Mouse (Mus musculus) embryo, embryonic 10.5 days (tissue): ENCODE data around the gene A530016L24Rik.

Experiments
- DNase-seq: peaks from one replicate; pipeline ENCODE4 v3.0.0-alpha.2; 2015; ENCODE audit warnings: low spot score

The A530016L24Rik gene

DNA sequence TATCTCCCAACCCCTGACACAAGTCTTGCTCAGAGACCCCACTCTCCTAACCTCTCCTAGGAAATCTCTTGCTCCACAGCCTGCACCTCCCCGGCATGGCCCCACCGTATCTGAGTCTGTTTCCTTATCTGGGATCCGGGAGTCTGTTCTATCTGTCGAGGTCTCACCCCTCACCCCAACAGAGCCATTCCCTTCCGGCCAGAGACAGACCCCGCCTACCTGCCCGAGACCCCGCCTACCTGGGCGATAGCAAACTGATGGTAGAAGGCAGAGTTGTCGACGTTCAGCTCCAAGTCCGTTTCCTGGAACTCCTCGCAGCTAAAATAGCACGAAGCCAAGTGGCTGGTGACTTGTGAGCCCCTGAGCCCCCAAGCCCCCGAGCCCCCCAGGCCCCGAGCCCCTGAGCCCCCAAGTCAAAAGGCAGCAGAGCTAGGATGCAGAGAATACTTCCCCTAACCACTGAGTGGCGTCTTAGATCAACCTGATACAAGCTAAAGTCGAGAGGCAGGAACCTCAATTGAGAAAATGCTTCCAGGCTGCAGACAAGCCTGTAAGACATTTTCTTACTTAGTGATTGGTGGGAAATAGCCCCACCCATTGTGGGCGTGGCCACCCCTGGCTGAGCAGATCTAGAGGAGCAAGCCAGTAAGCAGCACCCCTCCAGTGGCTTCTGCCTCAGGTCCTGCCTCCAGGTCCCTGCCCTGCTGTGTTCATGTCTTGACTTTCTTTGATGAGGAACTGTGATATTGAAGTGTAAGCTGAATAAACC, 13.9 kb downstream of the A530016L24Rik start:
- DNase-seq = no peak

DNA sequence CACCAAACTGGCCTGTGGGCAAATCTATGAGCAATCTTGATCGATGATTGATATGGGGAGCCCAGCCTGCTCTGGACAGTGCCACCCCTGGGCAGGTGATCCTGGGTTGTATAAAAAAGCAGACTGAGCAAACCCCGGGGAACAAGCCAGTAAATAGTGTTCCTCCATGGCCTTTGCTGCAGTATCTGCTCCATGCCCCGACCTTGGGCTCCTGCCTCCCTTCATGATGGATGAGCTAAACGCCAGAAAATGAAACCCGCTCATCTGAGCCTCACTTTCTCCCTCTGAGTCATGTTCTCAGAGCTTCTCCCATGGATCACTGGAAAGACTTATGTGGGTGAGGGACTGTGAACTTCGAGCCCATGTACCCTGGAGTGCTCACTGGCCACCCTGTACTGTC, 17.0 kb downstream of the A530016L24Rik start:
- DNase-seq = no peak

DNA sequence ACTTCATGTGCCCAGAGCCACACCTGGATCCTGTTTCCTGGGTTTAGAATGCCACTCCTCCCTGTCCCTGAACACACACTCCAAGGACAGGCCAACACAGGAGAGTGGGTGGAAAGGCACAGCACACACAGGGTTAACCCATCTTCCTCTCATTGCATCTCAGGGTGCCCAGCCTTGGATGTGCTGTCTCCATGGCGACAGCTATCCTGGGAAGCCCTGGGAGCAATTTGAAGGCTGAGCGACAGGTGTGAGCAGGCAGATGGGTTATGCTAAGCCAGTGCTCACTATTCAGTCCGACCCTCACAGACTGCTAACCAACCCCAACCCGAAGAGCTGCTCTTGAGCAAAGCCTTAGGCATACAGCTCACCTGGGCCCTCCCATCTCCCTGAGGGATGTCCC, 18.0 kb downstream of the A530016L24Rik start:
- peak; percentile 15 for DNase-seq

- no peak for DNase-seq
Observed at GRCm38 (mm10) chr12:112507984-112508383, 18.7 kb downstream of the A530016L24Rik start.

GRCm38 (mm10) chr12:112510365-112510732, 21.1 kb downstream of the A530016L24Rik start:
- peak; percentile 13 for DNase-seq

GRCm38 (mm10) chr12:112510733-112511372, 21.6 kb downstream of the A530016L24Rik start:
- DNase-seq = peak; percentile 61

DNA sequence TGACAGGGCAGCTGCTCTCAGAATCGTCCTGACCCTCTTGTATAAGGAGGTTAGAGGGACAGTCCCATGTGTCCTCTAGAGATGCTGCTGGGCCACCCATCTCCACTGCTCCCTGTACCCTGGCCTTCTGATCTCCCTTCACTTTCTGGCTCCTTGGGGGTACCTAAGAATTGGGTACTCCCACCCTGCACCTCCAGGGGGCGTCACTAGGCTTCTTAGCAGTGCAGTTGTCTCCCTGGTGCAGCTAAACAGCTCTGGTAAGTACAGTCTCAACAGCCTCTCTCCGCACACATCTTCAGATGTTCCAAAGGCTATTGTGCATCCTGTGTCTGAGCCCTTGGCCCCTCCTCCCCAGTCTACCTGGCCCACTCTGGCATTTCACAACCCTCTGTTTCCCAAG, 25.6 kb downstream of the A530016L24Rik start:
- no peak for DNase-seq

- DNase-seq = peak; percentile 82
Observed at GRCm38 (mm10) chr12:112516697-112517337, 27.6 kb downstream of the A530016L24Rik start, which contains the start of gene Tmem179. TSS of gene Tmem179 (minus strand) at chr12:112516747.

DNA sequence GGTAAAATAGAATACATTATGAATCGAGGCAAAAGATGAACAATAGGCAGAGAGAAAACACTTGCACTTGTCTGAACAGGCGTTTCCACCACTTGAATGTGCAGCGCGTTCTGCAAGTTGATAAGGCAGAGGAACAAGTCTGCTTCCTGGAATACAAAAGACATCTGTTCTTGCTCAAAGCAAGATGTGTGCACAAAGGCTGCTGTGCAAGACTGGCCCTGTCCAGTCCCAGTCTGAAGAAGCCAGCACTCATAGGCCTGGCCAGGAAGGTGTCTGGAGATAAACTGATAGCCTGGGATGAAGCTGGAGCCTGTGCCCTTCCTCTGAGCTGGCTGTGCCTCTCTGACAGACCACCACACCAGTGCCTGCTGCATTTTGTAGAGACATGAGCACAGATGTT, 28.9 kb downstream of the A530016L24Rik start:
- DNase-seq = peak; percentile 41

DNA sequence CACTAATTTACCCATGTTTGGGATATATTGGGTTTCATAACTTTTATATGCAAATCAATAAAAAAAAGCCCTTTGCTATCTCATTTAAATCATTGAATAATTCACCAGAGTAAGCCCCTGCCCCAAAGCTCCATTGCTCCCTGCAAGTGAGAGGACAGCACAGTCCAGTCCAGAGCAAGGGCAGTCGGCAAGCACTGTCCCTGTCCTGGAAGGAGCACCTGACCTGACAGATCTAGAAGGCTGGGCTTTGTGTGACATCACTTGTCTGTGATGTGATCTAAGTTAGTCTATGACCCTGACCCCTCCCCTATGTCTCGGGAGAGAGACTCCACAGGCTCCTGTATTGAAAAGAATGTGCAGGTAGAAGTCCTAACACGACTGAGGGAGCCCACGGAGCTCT, 44.5 kb downstream of the A530016L24Rik start:
- no peak for DNase-seq

GRCm38 (mm10) chr12:112537233-112537632, 48.0 kb downstream of the A530016L24Rik start:
- no peak for DNase-seq

DNA sequence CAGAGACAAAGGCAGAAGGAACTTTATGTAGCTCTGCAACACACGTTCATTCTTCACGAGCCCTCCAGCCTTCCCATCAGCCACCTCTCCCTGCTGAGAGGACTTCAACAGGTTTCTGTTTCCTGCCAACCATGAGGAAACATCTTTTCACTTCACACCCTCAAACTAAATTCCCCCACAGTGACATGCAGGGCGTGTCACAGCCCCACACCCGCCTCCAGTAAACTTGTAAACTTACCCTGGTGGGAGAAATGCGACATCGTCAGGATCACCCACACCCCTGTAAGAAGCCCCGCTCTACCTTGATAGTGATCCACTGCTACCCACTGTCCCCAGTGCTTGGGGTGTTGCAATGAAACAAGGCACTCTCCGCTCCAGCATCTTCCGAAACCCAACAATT, 49.1 kb downstream of the A530016L24Rik start:
- DNase-seq = no peak

- no peak for DNase-seq
Observed at GRCm38 (mm10) chr12:112539466-112539965, 50.3 kb downstream of the A530016L24Rik start.

DNA sequence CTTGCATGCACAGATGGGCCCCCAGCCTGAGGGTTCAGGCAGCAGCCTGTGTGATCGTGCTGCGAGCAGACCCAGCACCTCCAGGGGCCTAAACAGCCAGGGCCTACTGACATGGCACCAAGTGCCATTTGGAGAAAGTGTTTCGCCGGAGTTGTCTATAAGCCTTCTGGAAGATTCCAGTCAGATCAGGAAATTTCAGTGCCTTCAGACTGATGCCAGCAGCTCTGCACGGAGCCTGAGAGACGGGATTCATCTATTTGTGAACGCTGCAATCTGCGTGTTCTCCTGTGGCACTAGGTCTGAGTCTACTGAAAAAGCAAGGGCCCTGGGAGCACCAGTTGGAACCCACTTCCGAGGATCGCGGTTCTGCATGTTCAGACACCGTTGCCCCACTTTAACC, 51.1 kb downstream of the A530016L24Rik start:
- no peak for DNase-seq

- DNase-seq = peak; percentile 40
Observed at GRCm38 (mm10) chr12:112541483-112542091, 52.3 kb downstream of the A530016L24Rik start.

DNA sequence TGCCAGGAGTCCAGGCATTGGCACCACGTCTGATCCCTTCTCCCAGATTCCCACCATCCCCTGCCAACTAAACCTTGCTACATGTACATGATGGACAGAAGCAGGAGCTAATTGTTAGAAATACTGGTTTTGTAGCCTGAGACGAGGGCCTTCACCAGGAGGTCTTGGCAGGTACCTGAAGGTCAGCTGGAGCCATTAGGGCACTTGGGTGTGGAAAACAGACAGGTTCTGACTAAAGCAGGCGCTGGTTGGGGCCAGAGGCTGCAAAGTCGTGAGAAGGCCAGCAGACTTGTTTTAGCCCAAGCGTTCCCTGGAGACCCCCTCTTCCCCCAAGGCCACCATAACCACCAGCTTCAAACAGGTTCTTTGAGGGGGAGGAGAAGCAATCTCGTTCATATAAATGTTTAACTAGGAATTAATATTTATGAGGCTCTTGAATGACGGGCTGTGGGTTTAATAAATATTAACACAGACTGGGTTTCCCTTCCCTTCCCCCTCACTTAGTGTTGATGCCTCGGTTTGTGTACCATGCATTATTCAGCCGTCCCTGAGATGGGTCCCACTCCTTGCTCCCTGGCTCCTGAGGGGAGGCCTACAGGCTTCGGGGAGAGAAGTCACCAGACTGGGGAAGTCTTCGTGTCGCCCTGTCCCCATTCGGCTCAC, 53.1 kb downstream of the A530016L24Rik start:
- no peak for DNase-seq

GRCm38 (mm10) chr12:112542920-112543300, 53.7 kb downstream of the A530016L24Rik start:
- peak; percentile 95 for DNase-seq

DNA sequence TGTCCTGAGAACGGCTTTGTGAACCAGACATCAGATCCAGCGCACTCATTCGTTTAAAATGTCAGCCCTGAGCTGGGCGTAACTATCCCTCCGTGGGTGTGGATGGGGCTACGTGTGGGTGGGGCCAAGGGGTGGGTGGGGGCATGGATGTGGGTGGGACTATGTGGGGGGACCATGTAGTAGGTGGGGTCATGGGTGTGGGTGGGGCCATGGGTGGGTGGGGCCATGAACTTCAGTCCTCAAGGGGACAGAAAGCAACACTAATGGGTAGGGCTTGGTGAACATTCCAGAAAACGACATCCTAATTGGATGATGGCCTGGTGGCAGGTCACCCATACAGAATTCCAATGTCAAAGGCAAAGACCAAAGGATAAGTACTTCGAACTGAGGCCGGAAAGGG, 54.7 kb downstream of the A530016L24Rik start:
- DNase-seq = no peak

GRCm38 (mm10) chr12:112544946-112545701, 55.9 kb downstream of the A530016L24Rik start:
- peak; percentile 60 for DNase-seq

GRCm38 (mm10) chr12:112546110-112546509, 56.9 kb downstream of the A530016L24Rik start:
- DNase-seq = no peak

DNA sequence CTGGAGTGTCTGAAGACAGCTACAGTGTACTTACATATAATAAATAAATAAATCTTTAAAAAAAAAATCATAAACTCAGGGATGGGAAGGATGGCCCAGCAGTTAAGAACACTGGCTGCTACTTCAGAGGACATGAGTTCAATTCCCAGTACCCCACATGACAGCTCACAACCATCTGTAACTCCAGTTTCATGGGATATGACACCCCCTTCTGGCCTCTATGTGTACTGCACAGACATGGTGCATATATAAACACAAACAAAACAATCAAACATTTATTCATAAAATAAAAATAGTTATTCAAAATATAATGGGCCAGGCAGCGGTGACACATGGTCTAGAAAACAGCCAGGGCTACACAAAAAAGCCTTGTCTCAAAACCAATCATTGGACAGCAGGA, 60.0 kb downstream of the A530016L24Rik start:
- DNase-seq = no peak
